Mouse (Mus musculus): ENCODE measurements at regions not wholly inside any gene's neighbourhood (a gene's known extent, or its start where the extent isn't known, plus 50 kb on each side); places are given as distances from the start of the nearest gene placed in this dataset.

- no peak for DNase-seq (ENCODE audit: low read depth, low spot score)
Observed at GRCm38 (mm10) chr3:149360164-149360563, 369.8 kb upstream of the Adgrl2 start.

GRCm38 (mm10) chr3:149358570-149359193, 368.3 kb upstream of the Adgrl2 start:
- no peak for DNase-seq (ENCODE audit: low read depth, low spot score)

GRCm38 (mm10) chr3:149357903-149358569, 367.7 kb upstream of the Adgrl2 start:
- no peak for DNase-seq (ENCODE audit: low read depth, low spot score)

- DNase-seq (ENCODE audit: low read depth, low spot score) = no peak
Observed at GRCm38 (mm10) chr3:149357121-149357520, 366.8 kb upstream of the Adgrl2 start.

GRCm38 (mm10) chr3:149355362-149355761, 365.0 kb upstream of the Adgrl2 start:
- no peak for DNase-seq (ENCODE audit: low read depth, low spot score)

GRCm38 (mm10) chr3:149353958-149354357, 363.6 kb upstream of the Adgrl2 start:
- DNase-seq (ENCODE audit: low read depth, low spot score) = no peak

GRCm38 (mm10) chr3:149352546-149352945, 362.2 kb upstream of the Adgrl2 start:
- no peak for DNase-seq (ENCODE audit: low read depth, low spot score)

GRCm38 (mm10) chr3:149349731-149350130, 359.4 kb upstream of the Adgrl2 start:
- no peak for DNase-seq (ENCODE audit: low read depth, low spot score)

GRCm38 (mm10) chr3:149349211-149349697, 358.9 kb upstream of the Adgrl2 start:
- no peak for DNase-seq (ENCODE audit: low read depth, low spot score)

GRCm38 (mm10) chr3:149348459-149348971, 358.2 kb upstream of the Adgrl2 start:
- no peak for DNase-seq (ENCODE audit: low read depth, low spot score)

GRCm38 (mm10) chr3:149347241-149347992, 357.1 kb upstream of the Adgrl2 start:
- no peak for DNase-seq (ENCODE audit: low read depth, low spot score)

GRCm38 (mm10) chr3:149342511-149342910, 352.2 kb upstream of the Adgrl2 start:
- no peak for DNase-seq (ENCODE audit: low read depth, low spot score)

- DNase-seq (ENCODE audit: low read depth, low spot score) = no peak
Observed at GRCm38 (mm10) chr3:149339374-149339753, 349.0 kb upstream of the Adgrl2 start.

- no peak for DNase-seq (ENCODE audit: low read depth, low spot score)
Observed at GRCm38 (mm10) chr3:149338684-149339373, 348.5 kb upstream of the Adgrl2 start.

- DNase-seq (ENCODE audit: low read depth, low spot score) = no peak
Observed at GRCm38 (mm10) chr3:149335259-149335658, 344.9 kb upstream of the Adgrl2 start.

- no peak for DNase-seq (ENCODE audit: low read depth, low spot score)
Observed at GRCm38 (mm10) chr3:149333607-149334006, 343.3 kb upstream of the Adgrl2 start.

GRCm38 (mm10) chr3:149333131-149333530, 342.8 kb upstream of the Adgrl2 start:
- DNase-seq (ENCODE audit: low read depth, low spot score) = no peak

GRCm38 (mm10) chr3:149332105-149332504, 341.8 kb upstream of the Adgrl2 start:
- DNase-seq (ENCODE audit: low read depth, low spot score) = no peak

- no peak for DNase-seq (ENCODE audit: low read depth, low spot score)
Observed at GRCm38 (mm10) chr3:149331251-149331960, 341.1 kb upstream of the Adgrl2 start.

- DNase-seq (ENCODE audit: low read depth, low spot score) = no peak
Observed at GRCm38 (mm10) chr3:149330716-149331115, 340.4 kb upstream of the Adgrl2 start.

GRCm38 (mm10) chr3:149330041-149330440, 339.7 kb upstream of the Adgrl2 start:
- no peak for DNase-seq (ENCODE audit: low read depth, low spot score)

Data from retina, adult 2 months (tissue).